Mouse (Mus musculus): ENCODE results near the gene Tsga10ip.

DNA sequence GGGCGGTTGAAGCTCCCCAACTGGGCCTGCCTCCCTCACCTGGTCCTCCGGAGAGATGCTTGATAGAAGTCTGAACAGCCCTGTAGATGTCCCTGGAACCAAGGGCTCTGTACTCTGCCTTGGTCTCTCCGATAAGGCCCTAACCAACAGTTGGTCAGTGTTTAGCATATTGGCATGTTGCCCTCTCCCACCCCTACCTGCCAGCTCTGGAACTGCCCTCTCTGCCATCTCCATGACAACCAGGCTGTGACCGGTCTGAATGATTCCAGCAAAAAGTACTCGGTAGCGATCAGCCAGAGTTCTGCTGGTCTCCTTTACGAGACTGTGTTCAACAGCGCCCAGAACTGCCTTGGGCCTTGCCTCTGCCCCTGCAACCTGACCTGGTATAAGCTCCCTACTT lies at the start of gene Tsga10ip:
- no peak for TF ChIP-seq POLR2A (IDR thresholded peaks at IDR 0.05; ENCODE audit: insufficient read length, low read depth)
- no peak for TF ChIP-seq CEBPB (IDR thresholded peaks at IDR 0.05; ENCODE audit: insufficient read depth, poor library complexity, severe bottlenecking)
- TF ChIP-seq MAX (IDR thresholded peaks at IDR 0.05; ENCODE audit: low read depth) = no peak
- TF ChIP-seq MYOD1 (IDR thresholded peaks at IDR 0.05; ENCODE audit: control insufficient read depth in 1 of 3, insufficient read length in 2 of 3, low read depth in 2 of 3) = no peak
